Mouse (Mus musculus): ENCODE data around the gene Cdc42ep4. TPM values are rescaled to one million over a fixed set of nuclear protein-coding genes. Genes with fewer than 3 reads are reported as not detected.

Gene Cdc42ep4
- polyA plus RNA-seq, 1 experiment from 2014 or later: 30.2 TPM

- Histone ChIP-seq H3K27me3 (replicated peaks; ENCODE audit: control insufficient read depth, insufficient read depth, low read length) (no peaks in the 10 kb centered on the region), H3K4me1 (replicated peaks; ENCODE audit: control insufficient read depth, insufficient read depth, low read length) (peaks cover 9% of the 10 kb centered on the region), H3K9ac (ENCODE audit: low read depth, low read length) (no peak overlapping the region), H3K4me2 (replicated peaks; ENCODE audit: low read depth) (no peak overlapping the region), H3K27ac (ENCODE audit: low read depth, low read length) (no peak overlapping the region), H3K4me3 (ENCODE audit: low read depth, low read length) (no peak overlapping the region), H3K9me3 (ENCODE audit: control insufficient read depth) (no peaks in the 10 kb centered on the region), H3K36me3 (ENCODE audit: control insufficient read depth, insufficient read depth) (no peaks in the 10 kb centered on the region)
- peak; percentile 56; the same call in 1 of the 2 replicates for ATAC-seq
- WGBS: 50% methylated on average over 20 of the region's 20 CpGs
- peak; percentile 10; the same call in 1 of the 2 replicates for TF ChIP-seq CTCF (IDR thresholded peaks at IDR 0.05; ENCODE audit: low read depth)
Measured at GRCm38 (mm10) chr11:113778733-113779679, 27.3 kb upstream of the Cdc42ep4 start.

- no peak for TF ChIP-seq CTCF (IDR thresholded peaks at IDR 0.05; ENCODE audit: low read depth)
- H3K9me3 ChIP-seq (ENCODE audit: control insufficient read depth): no peaks in the 10 kb centered on the region
- no peak overlapping the region for H3K4me3 ChIP-seq (ENCODE audit: low read depth, low read length)
- H3K4me1 ChIP-seq (replicated peaks; ENCODE audit: control insufficient read depth, insufficient read depth, low read length): peaks cover 9% of the 10 kb centered on the region
- 34% methylated on average over 8 of the region's 8 CpGs for WGBS
- H3K27ac ChIP-seq (ENCODE audit: low read depth, low read length): no peak overlapping the region
- H3K9ac ChIP-seq (ENCODE audit: low read depth, low read length): no peak overlapping the region
- H3K4me2 ChIP-seq (replicated peaks; ENCODE audit: low read depth): no peak overlapping the region; the same call in 1 of the 2 replicates
- H3K36me3 ChIP-seq (ENCODE audit: control insufficient read depth, insufficient read depth): no peaks in the 10 kb centered on the region
- H3K27me3 ChIP-seq (replicated peaks; ENCODE audit: control insufficient read depth, insufficient read depth, low read length): no peaks in the 10 kb centered on the region
- ATAC-seq: no peak
Measured at GRCm38 (mm10) chr11:113777878-113778464, 26.3 kb upstream of the Cdc42ep4 start.

- H3K4me2 ChIP-seq (replicated peaks; ENCODE audit: low read depth): no peak overlapping the region
- no peaks in the 10 kb centered on the region for H3K36me3 ChIP-seq (ENCODE audit: control insufficient read depth, insufficient read depth)
- H3K27me3 ChIP-seq (replicated peaks; ENCODE audit: control insufficient read depth, insufficient read depth, low read length): no peaks in the 10 kb centered on the region
- no peak overlapping the region for H3K4me3 ChIP-seq (ENCODE audit: low read depth, low read length)
- no peak overlapping the region for H3K9ac ChIP-seq (ENCODE audit: low read depth, low read length)
- no peaks in the 10 kb centered on the region for H3K9me3 ChIP-seq (ENCODE audit: control insufficient read depth)
- ATAC-seq: no peak
- no peak overlapping the region for H3K27ac ChIP-seq (ENCODE audit: low read depth, low read length)
- peaks cover 9% of the 10 kb centered on the region for H3K4me1 ChIP-seq (replicated peaks; ENCODE audit: control insufficient read depth, insufficient read depth, low read length)
- WGBS: 66% methylated on average over 14 of the region's 14 CpGs
- no peak for TF ChIP-seq CTCF (IDR thresholded peaks at IDR 0.05; ENCODE audit: low read depth)
Measured at GRCm38 (mm10) chr11:113776851-113777511, 25.3 kb upstream of the Cdc42ep4 start.

GRCm38 (mm10) chr11:113774773-113775172, 23.1 kb upstream of the Cdc42ep4 start:
- Histone ChIP-seq H3K4me1 (replicated peaks; ENCODE audit: control insufficient read depth, insufficient read depth, low read length) (peaks cover 9% of the 10 kb centered on the region), H3K9me3 (ENCODE audit: control insufficient read depth) (no peaks in the 10 kb centered on the region), H3K4me3 (ENCODE audit: low read depth, low read length) (no peak overlapping the region), H3K9ac (ENCODE audit: low read depth, low read length) (no peak overlapping the region), H3K36me3 (ENCODE audit: control insufficient read depth, insufficient read depth) (no peaks in the 10 kb centered on the region), H3K4me2 (replicated peaks; ENCODE audit: low read depth) (no peak overlapping the region), H3K27me3 (replicated peaks; ENCODE audit: control insufficient read depth, insufficient read depth, low read length) (no peaks in the 10 kb centered on the region), H3K27ac (ENCODE audit: low read depth, low read length) (no peak overlapping the region)
- no peak for ATAC-seq
- TF ChIP-seq CTCF (IDR thresholded peaks at IDR 0.05; ENCODE audit: low read depth): no peak
- WGBS: 88% methylated on average over 3 of the region's 3 CpGs

- H3K4me3 ChIP-seq (ENCODE audit: low read depth, low read length): no peak overlapping the region
- no peaks in the 10 kb centered on the region for H3K9me3 ChIP-seq (ENCODE audit: control insufficient read depth)
- H3K4me2 ChIP-seq (replicated peaks; ENCODE audit: low read depth): no peak overlapping the region
- TF ChIP-seq CTCF (IDR thresholded peaks at IDR 0.05; ENCODE audit: low read depth): no peak
- 91% methylated on average over 5 of the region's 5 CpGs for WGBS
- H3K36me3 ChIP-seq (ENCODE audit: control insufficient read depth, insufficient read depth): no peaks in the 10 kb centered on the region
- H3K4me1 ChIP-seq (replicated peaks; ENCODE audit: control insufficient read depth, insufficient read depth, low read length): peaks cover 6% of the 10 kb centered on the region; the same call in 1 of the 2 replicates
- H3K27ac ChIP-seq (ENCODE audit: low read depth, low read length): no peak overlapping the region
- no peaks in the 10 kb centered on the region for H3K27me3 ChIP-seq (replicated peaks; ENCODE audit: control insufficient read depth, insufficient read depth, low read length)
- ATAC-seq: no peak
- H3K9ac ChIP-seq (ENCODE audit: low read depth, low read length): no peak overlapping the region
Measured at GRCm38 (mm10) chr11:113773191-113773590, 21.5 kb upstream of the Cdc42ep4 start.

GRCm38 (mm10) chr11:113771187-113771586, 19.5 kb upstream of the Cdc42ep4 start:
- no peak for TF ChIP-seq CTCF (IDR thresholded peaks at IDR 0.05; ENCODE audit: low read depth)
- H3K4me2 ChIP-seq (replicated peaks; ENCODE audit: low read depth): no peak overlapping the region
- H3K9ac ChIP-seq (ENCODE audit: low read depth, low read length): no peak overlapping the region
- no peak overlapping the region for H3K27ac ChIP-seq (ENCODE audit: low read depth, low read length)
- 89% methylated on average over 13 of the region's 13 CpGs for WGBS
- H3K9me3 ChIP-seq (ENCODE audit: control insufficient read depth): no peaks in the 10 kb centered on the region
- ATAC-seq: no peak
- H3K36me3 ChIP-seq (ENCODE audit: control insufficient read depth, insufficient read depth): no peaks in the 10 kb centered on the region
- no peak overlapping the region for H3K4me3 ChIP-seq (ENCODE audit: low read depth, low read length)
- 0 out of 2 replicates have a peak, but pooled peaks cover 6% of the 10 kb centered on the region for H3K4me1 ChIP-seq (replicated peaks; ENCODE audit: control insufficient read depth, insufficient read depth, low read length)
- no peaks in the 10 kb centered on the region for H3K27me3 ChIP-seq (replicated peaks; ENCODE audit: control insufficient read depth, insufficient read depth, low read length)

Data from intestine, postnatal 0 days (tissue).